Mouse (Mus musculus): ENCODE results near the gene Zfp575.
"Not testable (repeated sequence)": the region's sequence is repeated elsewhere in the genome, so short reads cannot be mapped to it uniquely, and the experiment has no call there.

The Zfp575 gene

GRCm38 (mm10) chr7:24587330-24588105, at the start of gene Zfp575, which contains the start of gene Ethe1:
Gene Zfp575, minus strand, starts transcription at chr7:24587641.
Gene Ethe1, plus strand, starts transcription at chr7:24587543.
- peak; percentile 49 for DNase-seq

- DNase-seq, result no peak
Measured at GRCm38 (mm10) chr7:24637046-24637445, 49.6 kb upstream of the Zfp575 start.

- DNase-seq, result no peak
Measured at GRCm38 (mm10) chr7:24636264-24636663, 48.8 kb upstream of the Zfp575 start, which contains the start of gene Lypd3. Gene Lypd3, plus strand, starts transcription at chr7:24636550.

- DNase-seq, result no peak
Measured at GRCm38 (mm10) chr7:24630116-24630880, 42.9 kb upstream of the Zfp575 start.

GRCm38 (mm10) chr7:24629672-24630071, 42.2 kb upstream of the Zfp575 start:
- DNase-seq, result no peak

GRCm38 (mm10) chr7:24628685-24629610, 41.5 kb upstream of the Zfp575 start:
- peak; percentile 35 for DNase-seq

GRCm38 (mm10) chr7:24622967-24623366, 35.5 kb upstream of the Zfp575 start:
- no peak for DNase-seq

- DNase-seq, result no peak
Measured at GRCm38 (mm10) chr7:24621193-24621592, 33.8 kb upstream of the Zfp575 start.

- DNase-seq, result no peak
Measured at GRCm38 (mm10) chr7:24619671-24620397, 32.4 kb upstream of the Zfp575 start.

GRCm38 (mm10) chr7:24618374-24618773, 30.9 kb upstream of the Zfp575 start:
- not testable (repeated sequence) for DNase-seq

- DNase-seq, result no peak
Measured at GRCm38 (mm10) chr7:24617763-24618162, 30.3 kb upstream of the Zfp575 start.

GRCm38 (mm10) chr7:24614816-24615215, 27.4 kb upstream of the Zfp575 start:
- no peak for DNase-seq

GRCm38 (mm10) chr7:24612308-24612910, 25.0 kb upstream of the Zfp575 start:
- no peak for DNase-seq

- no peak for DNase-seq
Measured at GRCm38 (mm10) chr7:24611709-24612108, 24.3 kb upstream of the Zfp575 start.

GRCm38 (mm10) chr7:24610879-24611494, 23.5 kb upstream of the Zfp575 start:
- no peak for DNase-seq

GRCm38 (mm10) chr7:24610144-24610878, 22.9 kb upstream of the Zfp575 start, which contains the start of gene Phldb3:
Gene Phldb3, plus strand, starts transcription at chr7:24610763.
- no peak for DNase-seq

GRCm38 (mm10) chr7:24608561-24608960, 21.1 kb upstream of the Zfp575 start:
- DNase-seq, result no peak

GRCm38 (mm10) chr7:24608017-24608416, 20.6 kb upstream of the Zfp575 start:
- DNase-seq, result peak; percentile 45

GRCm38 (mm10) chr7:24606046-24606445, 18.6 kb upstream of the Zfp575 start:
- no peak for DNase-seq

GRCm38 (mm10) chr7:24605561-24605960, 18.1 kb upstream of the Zfp575 start:
- DNase-seq, result no peak

All from cerebellum, adult 9-11 months (tissue).